Mouse (Mus musculus): ENCODE measurements at regions not wholly inside any gene's neighbourhood (a gene's known extent, or its start where the extent isn't known, plus 50 kb on each side); places are given as distances from the start of the nearest gene placed in this dataset.
"Not testable (repeated sequence)": the region's sequence is repeated elsewhere in the genome, so short reads cannot be mapped to it uniquely, and the experiment has no call there.

- no peak for DNase-seq (ENCODE audit: low spot score in 2 of 2)
Observed at GRCm38 (mm10) chr12:8447612-8448011, 52.2 kb downstream of the Rhob start.

GRCm38 (mm10) chr12:8447025-8447424 lies 52.8 kb downstream of the Rhob start:
- DNase-seq (ENCODE audit: low spot score in 2 of 2), result no peak

DNA sequence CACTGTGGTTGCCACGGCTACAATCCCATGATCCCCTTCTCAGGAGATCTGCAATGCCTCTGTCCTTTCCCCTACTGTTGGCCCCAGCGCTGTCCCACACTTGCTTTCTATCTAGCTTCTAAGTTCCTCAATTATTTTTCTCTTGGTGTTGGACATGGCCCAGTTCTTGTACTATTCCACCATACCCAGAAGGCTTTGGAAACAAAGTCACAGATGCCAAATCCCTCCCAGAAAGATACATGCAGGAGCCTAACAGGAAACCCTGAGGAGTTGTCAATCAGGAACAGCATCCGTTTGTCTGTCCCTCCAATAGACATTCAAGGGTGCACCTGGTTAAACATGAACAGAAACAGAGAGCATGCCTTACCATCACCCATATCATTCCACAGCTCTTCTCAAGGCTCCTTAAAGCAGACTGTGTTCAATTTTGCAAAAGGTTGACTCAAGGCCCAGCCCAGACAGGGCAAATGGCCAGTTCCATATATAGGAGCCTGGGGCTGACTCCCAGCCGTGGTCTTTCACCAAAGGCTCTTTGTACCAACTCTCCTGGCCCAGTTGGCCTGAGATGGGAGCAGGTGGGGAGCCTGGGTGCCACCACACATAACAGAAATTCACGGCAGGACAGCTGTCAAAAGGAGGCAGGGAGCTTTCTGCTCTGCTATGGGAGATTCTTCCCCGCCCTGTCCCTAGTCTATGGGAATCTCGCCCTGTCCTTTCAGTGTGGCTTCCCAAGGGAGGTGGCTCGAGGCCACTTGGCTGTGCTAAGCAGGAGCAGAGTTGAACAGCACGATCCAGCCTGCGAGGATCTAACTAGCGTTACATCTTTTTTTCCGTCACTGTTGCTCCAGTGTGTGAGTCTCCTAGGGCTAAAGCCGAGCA lies 54.6 kb downstream of the Rhob start:
- DNase-seq (ENCODE audit: low spot score in 2 of 2), result no peak

GRCm38 (mm10) chr12:8443917-8444453 lies 55.8 kb downstream of the Rhob start:
- DNase-seq (ENCODE audit: low spot score in 2 of 2), result no peak

- DNase-seq (ENCODE audit: low spot score in 2 of 2), result no peak
Observed at GRCm38 (mm10) chr12:8443253-8443661, 56.6 kb downstream of the Rhob start.

DNA sequence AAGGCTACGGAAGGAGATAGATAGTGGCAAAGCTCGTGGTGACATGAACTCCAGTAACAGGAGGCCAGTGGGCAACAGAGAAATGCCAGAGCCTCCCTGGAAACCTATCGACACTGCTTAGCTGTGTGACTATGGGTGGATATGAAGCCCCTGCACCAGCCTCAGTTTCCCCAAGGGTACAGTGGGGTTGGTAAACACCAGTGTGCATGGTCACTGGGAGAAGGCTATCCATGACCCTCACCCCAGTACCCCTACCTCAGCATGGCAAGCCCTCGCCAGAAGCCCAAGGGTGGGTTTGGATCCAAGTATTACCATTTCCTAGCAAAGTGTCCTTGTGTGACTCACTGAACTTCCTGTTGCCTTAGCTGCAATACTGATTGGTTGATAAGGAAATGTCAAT lies 58.5 kb downstream of the Rhob start:
- no peak for DNase-seq (ENCODE audit: low spot score in 2 of 2)

- no peak for DNase-seq (ENCODE audit: low spot score in 2 of 2)
Observed at GRCm38 (mm10) chr12:8440373-8440772, 59.4 kb downstream of the Rhob start.

GRCm38 (mm10) chr12:8439957-8440356 lies 59.9 kb downstream of the Rhob start:
- DNase-seq (ENCODE audit: low spot score in 2 of 2), result no peak

- DNase-seq (ENCODE audit: low spot score in 2 of 2), result no peak
Observed at GRCm38 (mm10) chr12:8439486-8439885, 60.3 kb downstream of the Rhob start.

- no peak for DNase-seq (ENCODE audit: low spot score in 2 of 2)
Observed at GRCm38 (mm10) chr12:8438638-8439037, 61.2 kb downstream of the Rhob start.

- no peak for DNase-seq (ENCODE audit: low spot score in 2 of 2)
Observed at GRCm38 (mm10) chr12:8436976-8437580, 62.7 kb downstream of the Rhob start.

DNA sequence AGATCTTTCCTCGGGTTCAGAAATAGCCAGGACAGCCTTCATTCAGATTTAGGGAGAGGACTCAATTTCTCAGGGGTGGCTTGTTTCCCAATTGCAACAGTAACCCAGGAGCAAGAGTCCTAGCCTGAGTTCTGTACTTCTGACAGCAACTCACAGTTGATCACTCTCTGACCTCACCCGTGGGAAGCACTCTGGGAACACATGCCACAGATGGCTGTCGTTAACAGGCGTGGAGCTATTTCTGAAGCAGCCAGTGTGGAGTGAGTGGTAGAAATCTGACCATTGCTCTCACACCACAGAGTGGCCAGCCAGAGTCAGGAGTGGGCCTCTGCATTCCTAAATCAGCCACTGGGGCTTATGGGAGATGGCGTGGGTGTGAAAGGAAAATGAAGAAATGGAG lies 63.3 kb downstream of the Rhob start:
- DNase-seq (ENCODE audit: low spot score in 2 of 2), result no peak

DNA sequence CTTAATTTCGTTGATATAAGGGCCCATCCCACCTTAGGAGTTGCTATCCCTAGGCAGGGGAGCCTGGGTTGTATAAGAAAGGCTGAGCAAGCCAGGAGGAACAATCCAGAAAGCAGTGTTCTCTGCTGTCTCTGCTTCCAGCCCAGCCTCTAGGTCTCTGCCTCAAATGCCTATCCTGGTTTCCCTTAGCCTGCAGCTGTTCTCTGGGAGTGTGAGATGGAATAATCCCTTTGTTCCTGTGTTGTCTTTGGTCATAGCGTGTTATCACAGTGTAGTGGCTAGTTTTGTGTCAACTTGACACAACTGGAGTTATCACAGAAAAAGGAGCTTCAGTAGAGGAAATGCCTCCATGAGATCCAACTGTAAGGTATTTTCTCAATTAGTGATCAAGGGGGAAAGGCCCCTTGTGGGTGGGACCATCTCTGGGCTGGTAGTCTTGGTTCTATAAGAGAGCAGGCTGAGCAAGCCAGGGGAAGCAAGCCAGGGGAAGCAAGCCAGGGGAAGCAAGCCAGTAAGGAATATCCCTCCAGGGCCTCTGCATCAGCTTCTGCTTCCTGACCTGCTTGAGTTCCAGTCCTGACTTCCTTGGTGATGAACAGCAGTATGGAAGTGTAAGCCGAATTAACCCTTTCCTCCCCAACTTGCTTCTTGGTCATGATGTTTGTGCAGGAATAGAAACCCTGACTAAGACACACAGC lies 64.0 kb downstream of the Rhob start:
- DNase-seq (ENCODE audit: low spot score in 2 of 2), result not testable (repeated sequence)

DNA sequence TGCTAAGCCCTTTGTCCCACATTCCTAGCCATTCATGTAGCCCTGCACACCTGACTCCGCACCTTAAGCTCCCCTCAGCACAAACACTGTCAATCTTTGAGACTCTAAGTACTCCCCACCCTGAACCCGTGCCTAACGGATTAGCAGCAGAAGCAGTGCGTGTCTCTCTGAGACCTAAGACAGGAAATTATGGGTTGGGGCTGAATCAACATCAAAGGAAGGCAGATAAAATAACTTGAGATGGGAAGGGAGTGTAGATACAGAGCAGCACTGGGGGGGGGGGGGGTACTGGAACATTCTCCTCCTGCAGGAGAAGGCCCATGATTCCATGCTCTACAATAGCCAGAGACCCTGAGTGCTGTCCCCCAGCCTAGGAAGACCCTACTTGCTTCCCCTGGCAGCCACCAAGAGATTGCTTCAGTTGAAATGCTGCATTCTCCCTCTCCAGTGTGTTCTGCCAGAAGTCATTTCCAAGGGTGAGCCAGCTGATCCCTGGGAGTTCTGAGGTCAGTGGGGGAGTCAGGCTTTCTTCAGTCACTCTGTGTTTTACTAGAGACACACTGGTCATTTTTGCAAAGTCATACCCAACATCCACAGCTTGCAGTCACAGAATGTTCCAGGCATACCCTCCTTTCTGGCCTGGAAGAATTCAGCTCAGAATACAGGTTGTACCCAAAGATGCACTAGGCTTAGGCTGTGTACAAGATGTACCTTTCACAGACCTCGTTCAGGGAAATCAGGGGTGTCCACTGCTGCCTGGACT lies 71.4 kb downstream of the Rhob start:
- no peak for DNase-seq (ENCODE audit: low spot score in 2 of 2)

DNA sequence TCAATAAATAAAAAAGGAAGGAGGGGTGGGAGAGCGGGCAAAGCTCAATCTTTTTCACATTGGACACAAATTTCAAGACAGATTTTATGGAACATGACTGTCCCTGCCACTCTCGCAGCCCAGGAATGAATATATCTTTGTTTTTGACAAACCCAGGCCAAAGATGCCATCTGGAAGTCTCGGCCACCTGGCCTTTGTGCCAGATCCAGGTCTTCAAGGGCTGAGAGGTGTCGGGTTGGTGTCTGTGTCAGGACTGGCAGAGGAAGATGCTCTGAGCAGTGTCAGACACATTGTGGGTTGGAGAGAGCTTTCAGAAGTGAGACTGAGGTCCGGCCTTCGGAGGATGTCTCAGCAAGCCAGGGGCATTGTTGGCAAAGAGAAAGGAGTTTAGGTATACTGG lies 75.3 kb downstream of the Rhob start:
- no peak for DNase-seq (ENCODE audit: low spot score in 2 of 2)

DNA sequence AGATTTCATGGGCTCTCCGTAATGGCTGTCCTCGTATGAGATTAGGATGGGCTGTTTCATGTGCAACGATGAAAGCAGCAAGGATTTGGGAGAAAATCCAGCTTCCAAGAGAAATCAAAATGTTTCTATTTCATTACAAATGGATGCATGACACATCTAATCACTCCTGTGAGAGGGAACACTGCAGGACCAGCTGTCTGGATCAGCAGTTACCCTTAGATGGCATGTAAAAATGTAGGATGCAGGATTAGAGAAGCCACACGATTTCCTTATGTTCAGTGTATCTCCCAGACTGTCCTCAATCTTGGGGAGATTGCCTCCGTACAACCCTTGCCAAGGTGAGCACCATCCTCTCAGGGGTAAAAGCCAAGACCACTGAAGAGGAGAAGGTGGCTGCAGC lies 77.1 kb downstream of the Rhob start:
- no peak for DNase-seq (ENCODE audit: low spot score in 2 of 2)

DNA sequence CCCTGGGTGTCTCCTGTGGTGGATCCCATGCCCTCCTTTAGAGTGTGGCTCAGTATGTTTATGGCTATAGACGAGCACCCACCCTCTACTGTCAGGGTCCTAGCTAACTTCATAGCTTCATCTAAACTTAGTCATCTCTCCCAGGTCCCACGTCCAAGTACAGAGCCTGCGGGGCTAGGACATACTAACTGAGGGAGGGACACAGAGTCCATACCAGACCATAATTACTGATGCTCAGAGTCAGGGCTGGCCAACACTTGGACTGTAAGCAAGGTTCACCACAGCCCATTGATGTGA lies 78.6 kb downstream of the Rhob start:
- no peak for DNase-seq (ENCODE audit: low spot score in 2 of 2)

GRCm38 (mm10) chr12:8420511-8421270 lies 79.1 kb downstream of the Rhob start:
- no peak for DNase-seq (ENCODE audit: low spot score in 2 of 2)

DNA sequence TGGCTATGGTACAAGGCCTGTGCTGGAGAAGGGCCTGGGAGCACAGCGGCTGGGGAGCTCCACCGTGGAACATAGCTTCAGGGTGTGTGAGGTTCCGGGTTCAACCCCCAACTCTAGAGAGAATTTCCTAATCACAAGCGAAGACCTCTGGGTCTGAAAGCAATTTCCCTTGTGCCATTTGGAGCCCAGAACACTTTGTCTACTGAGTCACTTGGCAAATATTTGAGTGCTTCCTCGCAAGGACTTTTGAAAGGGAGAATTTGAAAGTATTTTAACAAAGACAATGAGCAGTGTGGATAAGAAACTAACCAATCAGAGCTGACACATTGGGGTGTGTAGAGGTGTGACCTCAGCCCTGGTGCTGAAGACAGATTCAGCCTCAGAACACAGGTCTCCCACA lies 80.9 kb downstream of the Rhob start:
- DNase-seq (ENCODE audit: low spot score in 2 of 2), result no peak

GRCm38 (mm10) chr12:8417127-8417790 lies 82.5 kb downstream of the Rhob start:
- no peak for DNase-seq (ENCODE audit: low spot score in 2 of 2)
